Mouse (Mus musculus) urinary bladder, postnatal 4 days (tissue): Measurements from ENCODE around the gene Siglec1.

ENCODE experiments used
- DNase-seq, 2 experiments: peaks; one replicate each; pipeline ENCODE4 v3.0.0; 2021 to 2022; ENCODE audit warnings: low spot score in 2 of 2

Gene Siglec1

DNA sequence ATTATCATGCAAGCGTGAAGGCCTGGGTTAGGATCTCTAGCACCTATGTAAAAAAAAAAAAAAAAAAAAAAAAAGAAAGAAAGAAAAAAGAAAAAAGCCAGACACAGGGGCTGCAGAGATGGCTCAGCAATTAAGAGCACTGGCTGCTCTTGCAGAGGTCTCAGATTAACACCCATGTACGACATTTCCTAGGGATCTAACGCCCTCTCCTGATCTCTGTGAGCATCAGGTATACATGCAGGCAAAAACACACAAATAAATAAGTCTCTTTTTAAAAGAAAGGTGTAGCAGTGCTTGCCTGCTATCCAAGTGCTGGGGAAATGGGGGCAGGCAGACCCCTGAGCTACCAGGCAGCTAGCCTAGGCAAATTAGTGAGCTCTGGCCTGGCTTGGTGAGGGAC, 15.0 kb upstream of the Siglec1 start:
- DNase-seq = no peak

DNA sequence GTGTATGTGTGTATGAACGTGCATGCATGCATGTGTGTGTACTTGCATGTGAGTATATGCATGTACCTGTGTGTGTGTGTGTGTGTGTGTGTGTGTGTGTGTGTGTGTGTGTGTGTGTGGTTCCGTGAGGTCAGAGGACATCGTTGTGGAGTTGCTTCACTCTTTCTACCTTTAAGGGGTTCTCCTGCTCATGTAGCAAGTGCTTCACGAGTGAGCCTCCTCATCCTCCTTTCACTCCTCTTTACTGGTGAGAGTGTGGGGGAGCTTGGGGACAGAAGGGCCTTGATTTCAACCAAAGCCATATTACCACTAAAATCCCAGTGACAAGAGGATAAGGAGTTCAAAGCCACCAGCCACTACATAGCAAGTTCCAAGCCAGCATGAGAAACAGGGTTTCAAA, 10.5 kb upstream of the Siglec1 start:
- no peak for DNase-seq

DNA sequence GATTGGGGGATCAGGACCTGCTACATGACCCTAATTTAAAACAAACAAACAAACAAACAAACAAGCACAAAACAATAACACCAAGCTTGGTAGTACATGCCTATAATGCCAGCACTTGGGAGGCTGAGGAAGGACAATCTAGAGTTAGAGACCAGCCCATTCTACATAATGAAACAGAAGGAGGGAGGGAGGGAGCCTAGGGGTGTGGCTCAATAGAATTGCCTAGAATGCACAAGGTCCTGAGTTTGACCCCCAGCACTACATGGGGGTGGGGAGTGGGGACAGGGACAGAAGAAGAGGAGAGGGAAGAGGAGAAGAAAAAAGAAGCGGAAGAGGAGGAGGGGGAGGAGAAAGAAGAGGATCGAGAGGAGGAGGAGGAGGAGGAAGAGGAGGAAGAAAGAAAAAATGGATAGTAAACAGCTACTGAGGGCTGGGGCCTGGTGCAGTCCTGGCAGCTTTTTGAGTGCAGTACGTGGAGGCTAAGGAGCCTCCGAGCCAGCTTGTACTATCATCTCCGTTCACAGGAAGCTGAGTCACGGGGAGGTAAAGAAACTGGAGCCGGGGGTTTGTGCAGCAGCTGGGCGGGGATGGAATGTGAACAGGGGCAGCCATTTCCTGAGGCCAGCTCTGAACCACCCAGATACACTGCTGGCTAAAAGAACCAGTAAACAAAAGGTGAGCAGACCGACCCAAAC, 9.7 kb upstream of the Siglec1 start:
- DNase-seq = peak; percentile 54 to 59

- peak; percentile 66 to 79 for DNase-seq
These were observed 8.3 kb upstream of the Siglec1 start for GRCm38 (mm10) chr2:131094823-131095222.

- DNase-seq = no peak
These were observed 7.0 kb upstream of the Siglec1 start for GRCm38 (mm10) chr2:131093577-131093976.

DNA sequence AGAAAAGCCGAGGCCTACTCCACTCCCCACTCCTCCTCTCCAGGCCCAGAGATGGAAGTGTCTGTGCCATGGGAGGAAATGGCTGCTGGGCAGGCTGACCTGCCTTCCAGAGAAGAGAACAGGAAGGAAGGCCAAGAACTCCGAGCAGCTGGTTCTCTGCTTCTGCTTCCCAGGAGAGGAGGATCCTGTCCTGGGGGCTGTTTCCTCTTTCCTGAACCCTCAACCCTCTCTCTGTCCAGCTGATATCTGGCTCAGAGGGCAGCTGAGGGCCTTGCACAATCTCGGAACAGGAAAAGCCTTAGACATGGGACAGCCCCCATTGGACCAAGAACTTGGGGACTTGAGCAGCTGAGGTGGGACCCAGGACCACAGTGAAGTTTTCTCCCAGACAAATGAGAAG, 4.3 kb upstream of the Siglec1 start:
- peak in 1 of 2 experiments; percentile 56 for DNase-seq

GRCm38 (mm10) chr2:131089634-131090033, 3.1 kb upstream of the Siglec1 start:
- no peak for DNase-seq

DNA sequence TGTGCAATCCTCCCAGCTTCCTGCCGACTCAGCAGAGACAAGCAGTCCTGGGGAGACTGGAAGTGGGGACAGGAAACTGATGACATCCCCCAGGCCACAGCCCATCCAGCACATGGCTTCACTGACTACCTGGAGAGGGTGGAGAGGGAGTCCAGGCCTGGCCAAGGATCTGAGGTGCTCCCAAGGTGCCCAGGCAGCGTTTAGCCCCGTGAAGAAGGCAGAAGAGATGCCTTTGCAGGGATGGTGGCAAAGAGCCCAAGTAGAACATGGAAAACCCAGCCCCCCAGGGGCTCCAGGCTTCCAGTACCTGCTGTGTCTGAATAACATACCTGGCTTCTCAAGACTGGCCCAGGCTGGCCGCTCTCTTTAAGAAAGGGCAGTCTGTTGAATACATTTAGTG, 2.0 kb upstream of the Siglec1 start:
- no peak for DNase-seq

GRCm38 (mm10) chr2:131084206-131084605, 2.4 kb downstream of the Siglec1 start:
- DNase-seq = no peak

GRCm38 (mm10) chr2:131080507-131080906, 6.1 kb downstream of the Siglec1 start:
- no peak for DNase-seq

GRCm38 (mm10) chr2:131072536-131072935, 14.0 kb downstream of the Siglec1 start:
- DNase-seq = no peak

GRCm38 (mm10) chr2:131067481-131067880, 19.1 kb downstream of the Siglec1 start:
- DNase-seq = peak; percentile 56 to 80

- no peak for DNase-seq
These were observed 20.2 kb downstream of the Siglec1 start for GRCm38 (mm10) chr2:131066342-131066741.

GRCm38 (mm10) chr2:131063404-131063864, 23.1 kb downstream of the Siglec1 start, which contains the start of gene Adam33:
Gene Adam33, minus strand, starts transcription at chr2:131063814.
- DNase-seq = peak in 1 of 2 experiments; percentile 45

- DNase-seq = no peak
These were observed 25.0 kb downstream of the Siglec1 start for GRCm38 (mm10) chr2:131061607-131062006.

- DNase-seq = no peak
These were observed 25.8 kb downstream of the Siglec1 start for GRCm38 (mm10) chr2:131060784-131061183.

- no peak for DNase-seq
These were observed 26.6 kb downstream of the Siglec1 start for GRCm38 (mm10) chr2:131059781-131060540.

DNA sequence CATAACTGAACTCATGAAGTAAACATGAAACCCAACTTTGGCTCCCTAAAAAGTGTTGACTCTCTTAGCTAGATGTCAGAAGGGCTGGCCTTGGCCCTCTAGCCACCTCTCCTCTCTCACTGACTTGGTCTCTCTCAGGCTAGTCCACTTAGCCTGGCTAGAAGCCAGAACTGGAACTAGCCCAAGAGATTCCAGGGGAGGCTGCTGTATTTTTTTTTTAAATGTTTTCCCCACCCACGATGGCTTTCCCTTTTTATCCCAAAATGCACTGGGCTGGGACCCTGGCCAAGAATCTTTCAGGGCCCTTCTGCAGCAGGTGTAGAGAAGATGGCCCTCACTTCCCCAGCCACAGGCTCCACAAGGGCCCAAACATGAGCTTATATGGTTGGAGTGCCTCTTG, 27.2 kb downstream of the Siglec1 start:
- peak; percentile 76 to 79 for DNase-seq

DNA sequence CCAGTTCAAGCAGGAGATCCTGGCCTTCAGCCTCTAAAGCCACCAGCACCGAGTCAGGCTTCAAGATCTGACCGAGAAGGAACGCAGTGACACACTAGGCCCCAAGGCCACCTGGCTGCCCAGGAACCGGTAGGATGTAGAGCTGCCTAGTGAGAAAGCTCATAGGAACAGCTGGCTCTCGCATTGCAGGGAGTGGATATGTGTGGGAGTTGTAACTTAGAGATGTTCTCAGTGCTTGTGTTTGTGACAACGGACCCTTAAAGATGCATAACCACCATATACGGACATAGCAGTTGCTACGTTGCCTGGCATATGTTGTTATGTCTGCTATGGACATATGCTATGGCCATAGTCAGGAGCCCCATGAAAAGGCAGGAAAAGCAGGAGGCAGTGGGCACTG, 27.9 kb downstream of the Siglec1 start:
- no peak for DNase-seq

DNA sequence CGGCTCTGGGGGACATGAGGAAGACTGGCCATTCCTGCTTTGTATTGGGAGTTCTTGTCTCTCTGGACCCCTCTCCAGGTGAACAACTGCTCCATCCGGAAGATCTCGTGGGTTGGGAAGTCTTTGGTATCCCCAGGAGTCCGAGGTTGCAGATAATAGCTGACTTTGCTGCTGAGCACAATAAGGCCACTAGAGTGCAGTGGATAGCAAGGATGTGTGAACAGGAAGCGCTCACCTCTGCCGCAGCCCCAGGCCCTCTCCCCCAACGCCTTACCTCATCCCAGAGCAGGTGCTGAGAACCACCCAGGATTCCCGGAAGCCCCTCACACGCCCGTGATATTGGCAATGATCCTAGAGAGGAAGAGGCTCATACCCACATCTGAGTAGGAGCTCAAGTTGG, 30.4 kb downstream of the Siglec1 start:
- no peak for DNase-seq

DNA sequence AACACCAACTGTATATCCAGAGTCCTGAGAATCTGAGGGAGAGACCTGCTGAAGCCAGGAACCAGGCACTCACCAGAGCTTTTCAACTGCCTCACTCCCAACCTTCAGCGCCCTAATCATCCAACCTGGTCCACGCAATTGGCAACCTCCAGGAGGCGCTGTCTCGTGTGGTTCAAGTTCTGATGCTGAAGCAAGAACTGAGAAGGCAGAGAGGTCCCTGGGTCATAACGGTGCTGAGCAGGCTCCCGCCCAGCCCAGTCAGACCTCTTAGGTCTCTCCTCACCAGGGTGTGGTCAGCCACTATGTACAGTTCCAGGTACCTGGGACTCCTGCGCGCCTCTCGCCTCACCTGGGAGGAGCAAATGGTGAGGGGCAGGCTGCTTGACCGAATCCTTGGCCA, 30.9 kb downstream of the Siglec1 start:
- peak; percentile 48 to 75 for DNase-seq

DNA sequence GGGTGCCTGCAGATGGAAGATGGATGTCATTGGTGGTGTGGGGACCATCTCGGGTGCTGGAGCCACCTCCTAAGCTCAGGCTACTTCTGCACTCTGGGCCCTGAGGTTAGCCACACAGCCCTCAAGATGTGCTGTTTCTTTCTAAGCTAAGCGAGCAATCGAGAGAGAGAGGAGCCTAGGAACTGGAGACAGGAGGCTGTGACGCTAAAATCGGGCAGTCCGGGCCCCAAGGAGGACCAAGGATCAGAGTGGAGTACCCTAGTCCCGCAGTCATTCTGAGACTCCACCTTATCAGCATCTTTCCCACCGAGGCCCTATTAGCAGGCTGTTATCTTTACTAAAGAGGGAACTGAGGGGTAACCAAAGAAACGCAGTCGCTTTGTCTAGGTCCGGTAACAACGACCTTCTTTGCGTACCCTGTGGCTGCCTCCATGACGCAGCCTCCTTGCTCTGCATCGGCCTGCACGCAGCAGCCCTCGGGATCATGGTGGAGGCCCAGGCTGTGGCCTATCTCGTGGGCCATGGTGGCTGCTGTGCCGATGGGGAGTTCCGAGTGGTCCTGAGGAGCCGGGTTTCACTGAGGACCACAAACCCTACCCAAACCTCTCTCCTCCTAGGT, 31.8 kb downstream of the Siglec1 start:
- no peak for DNase-seq
